Mouse (Mus musculus) heart, postnatal 0 days (tissue): ENCODE measurements around the gene Gm47995.

ENCODE experiments used
- CTCF ChIP-seq: IDR thresholded peaks from 2 replicates; pipeline ENCODE4 v1.5.1; 2016; ENCODE audit warnings: antibody characterized with exemption, control low read depth, low read depth
- EP300 ChIP-seq: IDR thresholded peaks from 2 replicates; pipeline ENCODE4 v1.6.1; 2016; ENCODE audit warnings: antibody characterized with exemption, low read depth

- TF ChIP-seq CTCF (no peak), EP300 (no peak)
Observed at GRCm38 (mm10) chr1:151150211-151150610, 48.0 kb upstream of the Gm47995 start.
